Mouse (Mus musculus): ENCODE results near the gene Smpd4. TPM values are rescaled to one million over a fixed set of nuclear protein-coding genes. Genes with fewer than 3 reads are reported as not detected.

Gene Smpd4
- total and polyA plus RNA-seq, 3 experiments = 51.0 to 609 (median 94.3) TPM

DNA sequence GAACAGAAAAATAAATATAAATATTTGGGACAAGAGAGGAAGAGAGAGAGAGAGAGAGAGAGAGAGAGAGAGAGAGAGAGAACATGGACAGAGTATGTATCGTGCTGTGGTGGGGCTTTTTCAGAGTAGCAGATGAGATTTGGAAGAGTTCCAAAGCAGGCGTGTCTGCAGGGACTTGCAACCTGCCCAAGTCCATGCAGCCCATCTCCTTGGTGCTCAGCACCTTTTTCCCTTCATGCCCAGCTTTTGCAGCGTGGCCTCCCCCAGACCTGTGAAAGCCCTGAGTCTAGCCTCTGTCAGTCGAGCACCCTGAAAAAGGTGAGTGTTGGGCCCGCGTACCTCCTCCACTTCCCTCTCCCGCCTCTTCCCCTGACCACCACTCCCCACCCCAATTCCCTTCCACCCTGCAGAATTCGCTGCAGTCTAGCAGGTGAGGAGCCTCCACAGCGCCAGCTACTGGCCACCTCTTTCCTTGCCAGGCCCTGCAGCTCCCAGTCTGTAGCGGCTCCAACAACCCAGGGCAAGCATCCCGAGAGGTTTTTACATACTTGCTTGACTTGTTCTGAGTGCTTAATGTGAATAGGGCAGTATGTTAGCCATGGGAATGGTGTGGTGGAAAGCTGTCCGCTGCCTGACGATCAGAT lies 1.1 kb upstream of the Smpd4 start (continued):
- TF ChIP-seq JUND (IDR thresholded peaks at IDR 0.05; ENCODE audit: low read depth, low read length) (no peak), MEF2A (IDR thresholded peaks at IDR 0.05; ENCODE audit: extremely low read depth, insufficient replicate concordance, low read depth, low read length, poor library complexity, severe bottlenecking) (no peak), POLR2AphosphoS2 (IDR thresholded peaks at IDR 0.05; ENCODE audit: low read length) (no peak), NRF1 (IDR thresholded peaks at IDR 0.05; ENCODE audit: insufficient read depth, low read depth, low read length, poor library complexity, severe bottlenecking) (no peak), CHD1 (IDR thresholded peaks at IDR 0.05; ENCODE audit: low read depth, low read length) (no peak), MAFK (IDR thresholded peaks at IDR 0.05; ENCODE audit: borderline replicate concordance, low read depth, low read length) (no peak), EP300 (IDR thresholded peaks at IDR 0.05; ENCODE audit: low read depth in 1 of 2, low read length in 2 of 2) (no peak), MYC (IDR thresholded peaks at IDR 0.05; ENCODE audit: low read depth, low read length) (no peak), USF1 (IDR thresholded peaks at IDR 0.05; ENCODE audit: low read depth, low read length) (no peak), ETS1 (IDR thresholded peaks at IDR 0.05; ENCODE audit: low read depth, low read length) (no peak), MYB (IDR thresholded peaks at IDR 0.05; ENCODE audit: low read depth, low read length) (no peak), CTCF (IDR thresholded peaks at IDR 0.05 in 2 of 3, conservative IDR thresholded peaks at IDR 0.05 in 1 of 3; ENCODE audit: control insufficient read depth in 1 of 3, insufficient read depth in 1 of 3, low read depth in 2 of 3, low read length in 3 of 3, poor library complexity in 1 of 3, severe bottlenecking in 1 of 3) (peak; percentile 83 to 98 (median 97)), TBP (IDR thresholded peaks at IDR 0.05; ENCODE audit: low read depth, low read length) (no peak), POLR2A (IDR thresholded peaks at IDR 0.05; ENCODE audit: control insufficient read depth in 1 of 2, insufficient read depth in 1 of 2, low read depth in 1 of 2, low read length in 2 of 2, poor library complexity in 1 of 2) (no peak), KAT2A (conservative IDR thresholded peaks at IDR 0.05; ENCODE audit: low read depth, low read length) (no peak)

DNA sequence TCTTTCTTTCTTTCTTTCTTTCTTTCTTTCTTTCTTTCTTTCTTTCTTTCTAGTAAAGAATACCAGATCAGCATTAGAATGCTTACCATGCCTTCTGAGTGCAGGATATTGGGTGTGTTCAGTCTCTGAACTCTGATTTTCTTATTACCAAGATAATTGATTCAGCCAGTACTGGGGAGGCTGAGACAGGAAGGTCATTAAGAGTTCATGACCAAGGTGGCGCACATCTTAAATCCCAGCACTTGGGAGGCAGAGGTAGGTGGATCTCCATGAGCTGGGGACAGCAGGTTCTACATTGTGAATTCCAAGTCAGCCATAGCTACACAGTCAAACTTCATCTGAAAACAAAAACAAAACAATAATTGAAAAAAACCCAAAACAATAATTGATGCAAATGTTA lies 2.8 kb downstream of the Smpd4 start:
- H3K27ac ChIP-seq (ENCODE audit: control insufficient read depth, low read depth, low read length) = no peak overlapping the region
- no peaks in the 10 kb centered on the region for H3K9me3 ChIP-seq (replicated peaks; ENCODE audit: insufficient read depth, low read length)
- H3K9ac ChIP-seq (ENCODE audit: control insufficient read depth, low read depth, low read length, poor library complexity, severe bottlenecking) = no peak overlapping the region
- peaks cover 10% of the 10 kb centered on the region in 2 experiments for H3K36me3 ChIP-seq (ENCODE audit: control insufficient read depth in 1 of 2, insufficient read depth in 2 of 2, low read length in 2 of 2)
- no peak overlapping the region for H3K4me3 ChIP-seq (ENCODE audit: control insufficient read depth in 1 of 2, insufficient read depth in 1 of 2, low read depth in 2 of 2, low read length in 2 of 2)
- TF ChIP-seq ZNF384 (IDR thresholded peaks at IDR 0.05; ENCODE audit: low read depth, low read length) = no peak
- no peak for TF ChIP-seq BHLHE40 (IDR thresholded peaks at IDR 0.05; ENCODE audit: borderline replicate concordance, low read depth, low read length)
- TF ChIP-seq HCFC1 (IDR thresholded peaks at IDR 0.05; ENCODE audit: low read depth, low read length) = no peak
- no peak for TF ChIP-seq CHD2 (IDR thresholded peaks at IDR 0.05; ENCODE audit: low read length)
- TF ChIP-seq CHD1 (IDR thresholded peaks at IDR 0.05; ENCODE audit: low read depth, low read length) = no peak
- TF ChIP-seq ZC3H11A (IDR thresholded peaks at IDR 0.05; ENCODE audit: low read depth, low read length) = no peak
- TF ChIP-seq KAT2A (conservative IDR thresholded peaks at IDR 0.05; ENCODE audit: low read depth, low read length) = no peak
- no peak for TF ChIP-seq MAFK (IDR thresholded peaks at IDR 0.05; ENCODE audit: borderline replicate concordance, low read depth, low read length)
- no peak for TF ChIP-seq NELFE (IDR thresholded peaks at IDR 0.05; ENCODE audit: low read depth, low read length)
- TF ChIP-seq RAD21 (IDR thresholded peaks at IDR 0.05; ENCODE audit: low read depth, low read length) = no peak
- TF ChIP-seq GABPA (IDR thresholded peaks at IDR 0.05; ENCODE audit: low read depth, low read length) = no peak
- no peak for TF ChIP-seq E2F4 (IDR thresholded peaks at IDR 0.05; ENCODE audit: borderline replicate concordance, low read depth, low read length)
- no peak for TF ChIP-seq MYC (IDR thresholded peaks at IDR 0.05; ENCODE audit: low read depth, low read length)
- no peak for TF ChIP-seq SIN3A (IDR thresholded peaks at IDR 0.05; ENCODE audit: low read length)
- TF ChIP-seq ZMIZ1 (IDR thresholded peaks at IDR 0.05; ENCODE audit: low read depth, low read length) = no peak
- TF ChIP-seq MEF2A (IDR thresholded peaks at IDR 0.05; ENCODE audit: extremely low read depth, insufficient replicate concordance, low read depth, low read length, poor library complexity, severe bottlenecking) = no peak
- TF ChIP-seq ZKSCAN1 (IDR thresholded peaks at IDR 0.05; ENCODE audit: low read depth, low read length) = no peak
- peaks cover 13% of the 10 kb centered on the region for H3K79me2 ChIP-seq (ENCODE audit: control insufficient read depth, insufficient read depth, low read length, poor library complexity)
- H3K4me1 ChIP-seq (ENCODE audit: control insufficient read depth in 1 of 2, insufficient read depth in 2 of 2, low read length in 2 of 2) = peaks cover 3 to 10% of the 10 kb centered on the region in 2 experiments; a peak in 3 of 4 replicates
- H3K27me3 ChIP-seq (ENCODE audit: control insufficient read depth in 1 of 2, insufficient read depth in 2 of 2, low read length in 2 of 2) = no peaks in the 10 kb centered on the region
- no peak for DNase-seq (ENCODE audit: low read depth, low spot score)

Data from MEL (cell line).